Mouse (Mus musculus) central nervous system, embryonic 11.5 days (tissue): ENCODE measurements around the gene Pym1. TPM values are rescaled to one million over a fixed set of nuclear protein-coding genes. Genes with fewer than 3 reads are reported as not detected.

Source experiments
- polyA plus RNA-seq: library from polyadenylated mRNA; depleted of rRNA; stranded (reverse); fragments of >200 nt; gene quantifications from 2 replicates; pipeline ENCODE4 v1.2.3, GENCODE M21; 2012; rRNA removed

Pym1 gene
- polyA plus RNA-seq, result 67.9 and 89.4 TPM in 2 replicates

GRCm38 (mm10) chr10:128747646-128748251 is at the start of gene Pym1:
Gene Pym1, plus strand, starts transcription at chr10:128747889.

GRCm38 (mm10) chr10:128703895-128704294 is 43.8 kb upstream of the Pym1 start, which contains the start of gene Pmel:
Gene Pmel, plus strand, starts transcription at chr10:128704195.

GRCm38 (mm10) chr10:128704491-128705316 is 43.0 kb upstream of the Pym1 start, which contains the start of gene Cdk2:
Gene Cdk2, minus strand, starts transcription at chr10:128705031.

GRCm38 (mm10) chr10:128744680-128745601 is 2.7 kb upstream of the Pym1 start, which contains the start of gene Dgka:
Gene Dgka, minus strand, starts transcription at chr10:128744855.

GRCm38 (mm10) chr10:128790398-128791124 is 42.9 kb downstream of the Pym1 start, which contains the start of gene Mmp19:
Gene Mmp19, plus strand, starts transcription at chr10:128790910.

GRCm38 (mm10) chr10:128803771-128804270 is 56.1 kb downstream of the Pym1 start, which contains the start of gene Dnajc14:
Gene Dnajc14, plus strand, starts transcription at chr10:128804062.

GRCm38 (mm10) chr10:128804271-128805091 is 56.8 kb downstream of the Pym1 start, which contains the start of gene Tmem198b:
Gene Tmem198b, minus strand, starts transcription at chr10:128804370.

Other genes starting within 250 kb of the Pym1 start
- 15.8 and 16.8 TPM in 2 replicates for gene Myl6b, start 249.2 kb upstream of the Pym1 start, polyA plus RNA-seq
- gene Esyt1, start 222.0 kb upstream of the Pym1 start, polyA plus RNA-seq, result 24.4 and 26.4 TPM in 2 replicates
- 16.2 and 24.7 TPM in 2 replicates for gene Zc3h10, start 200.1 kb upstream of the Pym1 start, polyA plus RNA-seq
- 4,092 and 4,723 TPM in 2 replicates for gene Rpl41, start 198.6 kb upstream of the Pym1 start, polyA plus RNA-seq
- 195 and 212 TPM in 2 replicates for gene Pa2g4, start 181.9 kb upstream of the Pym1 start, polyA plus RNA-seq
- gene Erbb3, start 158.2 kb upstream of the Pym1 start, polyA plus RNA-seq, result 1.2 and 9.9 TPM in 2 replicates
- gene Rps26, start 121.1 kb upstream of the Pym1 start, polyA plus RNA-seq, result 1,123 and 1,713 TPM in 2 replicates
- 6.5 and 8.1 TPM in 2 replicates for gene Ikzf4, start 101.9 kb upstream of the Pym1 start, polyA plus RNA-seq
- gene Suox, start 73.8 kb upstream of the Pym1 start, polyA plus RNA-seq, result 10.3 and 11.9 TPM in 2 replicates
- gene Rab5b, start 51.6 kb upstream of the Pym1 start, polyA plus RNA-seq, result 46.7 and 74.5 TPM in 2 replicates
- gene Pmel, start 43.7 kb upstream of the Pym1 start, polyA plus RNA-seq, result 2.6 TPM in 2 replicates
- gene Cdk2, start 42.9 kb upstream of the Pym1 start, polyA plus RNA-seq, result 66.7 and 98.8 TPM in 2 replicates
- 6.9 and 8.4 TPM in 2 replicates for gene Dgka, start 3.0 kb upstream of the Pym1 start, polyA plus RNA-seq
- 0.63 and 0.98 TPM in 2 replicates for gene Mmp19, start 43.0 kb downstream of the Pym1 start, polyA plus RNA-seq
- gene Dnajc14, start 56.2 kb downstream of the Pym1 start, polyA plus RNA-seq, result 31.5 and 33.5 TPM in 2 replicates
- gene Tmem198b, start 56.5 kb downstream of the Pym1 start, polyA plus RNA-seq, result 20.1 and 26.3 TPM in 2 replicates
- 179 and 285 TPM in 2 replicates for gene Sarnp, start 69.4 kb downstream of the Pym1 start, polyA plus RNA-seq
- gene Ormdl2, start 73.8 kb downstream of the Pym1 start, polyA plus RNA-seq, result 28.3 and 45.2 TPM in 2 replicates
- gene Gdf11, start 143.8 kb downstream of the Pym1 start, polyA plus RNA-seq, result 17.2 and 21.7 TPM in 2 replicates
- 82.1 and 143 TPM in 2 replicates for gene Cd63, start 153.1 kb downstream of the Pym1 start, polyA plus RNA-seq
- gene Rdh5, start 175.0 kb downstream of the Pym1 start, polyA plus RNA-seq, result 14.8 and 16.9 TPM in 2 replicates
- gene Bloc1s1, start 176.1 kb downstream of the Pym1 start, polyA plus RNA-seq, result 223 and 301 TPM in 2 replicates
- 3.0 and 4.4 TPM in 2 replicates for gene Itga7, start 185.9 kb downstream of the Pym1 start, polyA plus RNA-seq
- gene Mettl7b, start 213.1 kb downstream of the Pym1 start, polyA plus RNA-seq, result 0.04 TPM in 1 of 2 replicates, not detected in the other
- not detected in 2 replicates for gene Olfr9, start 241.5 kb downstream of the Pym1 start, polyA plus RNA-seq